Mouse (Mus musculus) MEL (cell line): ENCODE data around the gene Abcc10. TPM values are rescaled to one million over a fixed set of nuclear protein-coding genes. Genes with fewer than 3 reads are reported as not detected.

ENCODE experiments used
- DNase-seq: peaks from one replicate; pipeline ENCODE4 v3.0.0; 2011; ENCODE audit warnings: low read depth, low spot score
- H3K27ac ChIP-seq: 2 replicates; pipeline ENCODE4 v1.5.1; 2012; ENCODE audit warnings: low read depth, mild to moderate bottlenecking, control low read depth, low read length, moderate library complexity; ENCODE audit not compliant: control insufficient read depth
- H3K27me3 ChIP-seq, 2 experiments: fragments of 150-350 bp in 1 of 2; sonication (generic) in 1 of 2; 2 replicates each; pipeline ENCODE4 v1.6.1; 2012; ENCODE audit warnings: low read length in 2 of 2, mild to moderate bottlenecking in 2 of 2, improper control_type of control experiment in 1 of 2, moderate library complexity in 1 of 2; ENCODE audit not compliant: insufficient read depth in 2 of 2, control insufficient read depth in 1 of 2
- H3K36me3 ChIP-seq, 2 experiments: 2 replicates each; pipeline ENCODE4 v1.6.1; 2012 to 2014; ENCODE audit warnings: low read length in 2 of 2, improper control_type of control experiment in 1 of 2, inconsistent platforms in 1 of 2, mild to moderate bottlenecking in 1 of 2; ENCODE audit not compliant: insufficient read depth in 2 of 2, control insufficient read depth in 1 of 2
- H3K4me1 ChIP-seq, 2 experiments: fragments of 150-350 bp in 1 of 2; sonication (generic) in 1 of 2; 2 replicates each; pipeline ENCODE4 v1.6.1; 2012; ENCODE audit warnings: low read length in 2 of 2, improper control_type of control experiment in 1 of 2, mild to moderate bottlenecking in 1 of 2; ENCODE audit not compliant: insufficient read depth in 2 of 2, control insufficient read depth in 1 of 2
- H3K4me3 ChIP-seq, 2 experiments: fragments of 150-350 bp in 1 of 2; sonication (generic) in 1 of 2; 2 replicates each; pipeline ENCODE4 v1.5.1; 2012; ENCODE audit warnings: low read depth in 2 of 2, low read length in 2 of 2, mild to moderate bottlenecking in 2 of 2, moderate library complexity in 2 of 2, control low read depth in 1 of 2, improper control_type of control experiment in 1 of 2; ENCODE audit not compliant: control insufficient read depth in 1 of 2, insufficient read depth in 1 of 2
- H3K79me2 ChIP-seq: 2 replicates; pipeline ENCODE4 v1.6.1; 2012; ENCODE audit warnings: mild to moderate bottlenecking, low read length, moderate library complexity; ENCODE audit not compliant: control insufficient read depth, poor library complexity, insufficient read depth
- H3K9ac ChIP-seq: 2 replicates; pipeline ENCODE4 v1.6.1; 2012; ENCODE audit warnings: low read depth, mild to moderate bottlenecking, control low read depth, low read length, moderate library complexity; ENCODE audit not compliant: control insufficient read depth, poor library complexity, severe bottlenecking
- H3K9me3 ChIP-seq: fragments of 150-350 bp; sonication (generic); replicated peaks from 2 replicates; pipeline ENCODE4 v1.6.1; 2012; ENCODE audit warnings: mild to moderate bottlenecking, low read length, improper control_type of control experiment, moderate library complexity; ENCODE audit not compliant: insufficient read depth
- CHD1 ChIP-seq: IDR thresholded peaks from 2 replicates; pipeline ENCODE4 v1.6.1; 2012; ENCODE audit warnings: low read depth, mild to moderate bottlenecking, inconsistent platforms, low read length, improper control_type of control experiment
- E2F4 ChIP-seq: IDR thresholded peaks from 2 replicates; pipeline ENCODE4 v1.6.1; 2011; ENCODE audit warnings: low read depth, low read length, improper control_type of control experiment, borderline replicate concordance
- GATA1 ChIP-seq: IDR thresholded peaks from 2 replicates; pipeline ENCODE4 v1.6.1; 2011; ENCODE audit warnings: low read depth, low read length, improper control_type of control experiment
- JUND ChIP-seq: IDR thresholded peaks from 2 replicates; pipeline ENCODE4 v1.6.1; 2011; ENCODE audit warnings: low read depth, mild to moderate bottlenecking, improper control_type of control experiment, low read length
- KAT2A ChIP-seq: conservative IDR thresholded peaks from 2 replicates; pipeline ENCODE4 v1.6.1; 2012; ENCODE audit warnings: low read depth, low read length, improper control_type of control experiment, inconsistent platforms
- MAX ChIP-seq: IDR thresholded peaks from 2 replicates; pipeline ENCODE4 v1.6.1; 2011; ENCODE audit warnings: low read length, improper control_type of control experiment
- MEF2A ChIP-seq: IDR thresholded peaks from 2 replicates; pipeline ENCODE4 v1.6.1; 2014; ENCODE audit warnings: low read depth, mild to moderate bottlenecking, inconsistent platforms, low read length, improper control_type of control experiment; ENCODE audit not compliant: poor library complexity, insufficient replicate concordance, severe bottlenecking; ENCODE audit errors: extremely low read depth
- NELFE ChIP-seq: IDR thresholded peaks from 2 replicates; pipeline ENCODE4 v1.6.1; 2011; ENCODE audit warnings: low read depth, low read length, improper control_type of control experiment
- RAD21 ChIP-seq: IDR thresholded peaks from 2 replicates; pipeline ENCODE4 v1.6.1; 2011; ENCODE audit warnings: mild to moderate bottlenecking, low read depth, low read length, improper control_type of control experiment
- RCOR1 ChIP-seq: IDR thresholded peaks from 2 replicates; pipeline ENCODE4 v1.6.1; 2012; ENCODE audit warnings: low read depth, mild to moderate bottlenecking, inconsistent platforms, low read length, improper control_type of control experiment
- SIN3A ChIP-seq: IDR thresholded peaks from 2 replicates; pipeline ENCODE4 v1.6.1; 2012; ENCODE audit warnings: low read length, improper control_type of control experiment, inconsistent platforms
- UBTF ChIP-seq: IDR thresholded peaks from 2 replicates; pipeline ENCODE4 v1.6.1; 2012; ENCODE audit warnings: low read depth, mild to moderate bottlenecking, inconsistent platforms, low read length, improper control_type of control experiment, moderate library complexity, borderline replicate concordance; ENCODE audit not compliant: insufficient read depth
- USF2 ChIP-seq, 2 experiments: IDR thresholded peaks; 2 replicates each; pipeline ENCODE4 v1.6.1; 2011 to 2012; ENCODE audit warnings: improper control_type of control experiment in 2 of 2, low read length in 2 of 2, borderline replicate concordance in 1 of 2, inconsistent platforms in 1 of 2, low read depth in 1 of 2, mild to moderate bottlenecking in 1 of 2; ENCODE audit not compliant: insufficient read depth in 1 of 2
- ZKSCAN1 ChIP-seq: IDR thresholded peaks from 2 replicates; pipeline ENCODE4 v1.6.1; 2012; ENCODE audit warnings: low read depth, mild to moderate bottlenecking, inconsistent platforms, low read length, improper control_type of control experiment, moderate library complexity
- ZMIZ1 ChIP-seq: IDR thresholded peaks from 2 replicates; pipeline ENCODE4 v1.6.1; 2012; ENCODE audit warnings: low read depth, mild to moderate bottlenecking, inconsistent platforms, low read length, improper control_type of control experiment, moderate library complexity
- polyA plus RNA-seq, 2 experiments: library from polyadenylated mRNA; stranded (reverse) in 1 of 2; unstranded in 1 of 2; fragments of >175 nt in 1 of 2; fragments of >200 nt in 1 of 2; gene quantifications; 2 replicates each; pipeline versions ENCODE4 v1.2.1 to v1.2.4; 2012; ENCODE audit warnings: low replicate concordance in 2 of 2, low read depth in 1 of 2; ENCODE audit not compliant: insufficient read length in 2 of 2, insufficient read depth in 1 of 2, missing spikeins in 1 of 2
- total RNA-seq: library from RNA; depleted of rRNA; stranded (reverse); fragments of 300-350 nt; gene quantifications from 2 replicates; pipeline ENCODE4 v1.2.3, GENCODE M21; 2012

The Abcc10 gene
- total and polyA plus RNA-seq, 3 experiments, result 4.0 to 6.2 TPM; not detected in 1

DNA sequence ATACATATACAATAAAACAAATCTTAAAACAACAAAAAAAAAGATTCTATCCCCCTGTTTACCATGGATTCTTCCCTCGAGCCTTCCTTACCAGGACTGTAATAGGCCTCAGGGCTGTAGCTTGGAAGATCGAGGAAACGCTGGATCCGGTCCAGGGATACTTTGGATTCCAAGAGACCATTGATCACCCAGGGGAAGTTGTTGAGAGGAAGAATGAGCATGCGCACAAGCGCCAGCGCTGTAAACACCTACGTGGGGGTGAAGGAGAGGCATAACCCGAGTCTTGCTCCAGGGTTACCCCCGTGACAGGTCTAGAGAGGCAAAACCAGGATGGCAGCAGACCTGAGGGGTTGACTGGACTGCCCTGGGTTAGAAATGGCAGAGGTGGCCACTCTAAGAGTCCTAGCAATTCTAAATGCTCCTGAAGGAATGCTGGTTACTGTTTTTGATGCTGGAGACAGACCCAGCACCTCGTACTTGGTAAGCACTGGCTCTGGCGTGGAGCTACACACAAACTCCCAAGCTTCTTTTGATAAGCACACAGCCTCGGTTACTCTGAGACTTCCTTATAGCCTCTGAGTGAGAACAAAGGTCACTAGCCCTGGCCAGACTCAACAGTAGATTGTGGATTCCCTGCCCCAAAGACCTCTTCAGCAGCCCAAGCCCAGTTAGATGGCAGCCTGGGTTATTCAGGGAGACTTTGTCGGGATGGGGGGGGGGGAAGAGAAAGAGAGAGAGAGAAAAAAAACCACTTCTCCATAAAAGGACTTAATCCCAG, 5.9 kb downstream of the Abcc10 start:
- no peak overlapping the region for H3K9ac ChIP-seq
- no peak for TF ChIP-seq JUND
- TF ChIP-seq SIN3A, result no peak
- TF ChIP-seq RAD21, result no peak
- TF ChIP-seq UBTF, result no peak
- no peak for TF ChIP-seq KAT2A
- TF ChIP-seq USF2 (IDR thresholded peaks at IDR 0.05; ENCODE audit: borderline replicate concordance in 1 of 2, insufficient read depth in 1 of 2, low read depth in 1 of 2, low read length in 2 of 2), result no peak
- TF ChIP-seq NELFE, result no peak
- TF ChIP-seq RCOR1, result no peak
- TF ChIP-seq MAX, result no peak
- no peak for TF ChIP-seq ZMIZ1
- H3K27ac ChIP-seq, result no peak overlapping the region
- DNase-seq, result no peak
- no peaks in the 10 kb centered on the region for H3K9me3 ChIP-seq
- peaks cover 0 to 4% of the 10 kb centered on the region in 2 experiments; a peak in 2 of 4 replicates for H3K4me1 ChIP-seq
- H3K79me2 ChIP-seq, result no peaks in the 10 kb centered on the region
- no peak overlapping the region for H3K4me3 ChIP-seq
- H3K27me3 ChIP-seq, result no peaks in the 10 kb centered on the region
- H3K36me3 ChIP-seq, result peaks cover 0 to 5% of the 10 kb centered on the region in 2 experiments; a peak in 2 of 4 replicates

DNA sequence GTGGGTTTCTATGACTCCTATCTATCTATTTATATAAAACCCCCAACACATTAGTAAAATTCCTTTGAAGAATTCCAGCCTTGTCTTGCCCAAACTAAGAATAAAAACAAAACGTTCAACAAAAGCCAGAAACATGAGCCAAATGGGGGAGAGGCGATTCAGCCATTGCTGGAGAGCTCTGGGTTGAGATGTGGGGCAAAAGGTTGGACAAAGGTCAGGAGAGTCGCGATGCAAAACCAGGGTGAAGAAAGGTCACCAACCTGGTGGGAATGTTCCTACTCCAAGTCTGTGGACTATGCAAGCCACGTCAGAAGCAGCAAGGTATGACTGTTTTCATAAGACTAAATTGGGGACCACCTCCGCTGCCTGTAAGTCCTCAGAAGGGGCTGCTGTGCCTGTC, 7.7 kb downstream of the Abcc10 start:
- no peaks in the 10 kb centered on the region for H3K79me2 ChIP-seq

More for the DNA sequence above, 7.7 kb downstream of the Abcc10 start:
- no peaks in the 10 kb centered on the region for H3K36me3 ChIP-seq
- H3K4me1 ChIP-seq, result no peaks in the 10 kb centered on the region
- H3K27ac ChIP-seq, result no peak overlapping the region
- no peak for TF ChIP-seq SIN3A
- no peak for TF ChIP-seq NELFE
- no peak for TF ChIP-seq USF2 (IDR thresholded peaks at IDR 0.05; ENCODE audit: borderline replicate concordance in 1 of 2, insufficient read depth in 1 of 2, low read depth in 1 of 2, low read length in 2 of 2)
- no peak for TF ChIP-seq RAD21
- TF ChIP-seq E2F4, result no peak
- TF ChIP-seq CHD1, result no peak
- TF ChIP-seq MEF2A, result no peak
- no peak for TF ChIP-seq UBTF
- TF ChIP-seq ZMIZ1, result no peak
- TF ChIP-seq GATA1, result no peak
- no peak for TF ChIP-seq ZKSCAN1
- H3K4me3 ChIP-seq, result no peak overlapping the region
- H3K9ac ChIP-seq, result no peak overlapping the region
- no peaks in the 10 kb centered on the region for H3K9me3 ChIP-seq
- DNase-seq, result no peak
- H3K27me3 ChIP-seq, result no peaks in the 10 kb centered on the region
